Mouse (Mus musculus): ENCODE measurements around the gene Srd5a3.

Srd5a3 gene

GRCm38 (mm10) chr5:76139808-76140729 lies at the start of gene Srd5a3:
TSS of gene Srd5a3 (plus strand) at chr5:76140271.
- peak; percentile 100 for DNase-seq

GRCm38 (mm10) chr5:76103809-76104208 lies 36.3 kb upstream of the Srd5a3 start:
- peak; percentile 79 for DNase-seq

GRCm38 (mm10) chr5:76107306-76107705 lies 32.8 kb upstream of the Srd5a3 start:
- DNase-seq = no peak

GRCm38 (mm10) chr5:76108496-76108895 lies 31.6 kb upstream of the Srd5a3 start:
- peak; percentile 62 for DNase-seq

GRCm38 (mm10) chr5:76111173-76111572 lies 28.9 kb upstream of the Srd5a3 start:
- DNase-seq = peak; percentile 94

GRCm38 (mm10) chr5:76112016-76112415 lies 28.1 kb upstream of the Srd5a3 start:
- peak; percentile 89 for DNase-seq

GRCm38 (mm10) chr5:76115436-76116041 lies 24.5 kb upstream of the Srd5a3 start:
- DNase-seq = peak; percentile 95

- peak; percentile 91 for DNase-seq
These were observed 21.6 kb upstream of the Srd5a3 start for GRCm38 (mm10) chr5:76118441-76118840.

GRCm38 (mm10) chr5:76120634-76121033 lies 19.4 kb upstream of the Srd5a3 start:
- DNase-seq = peak; percentile 60

- peak; percentile 83 for DNase-seq
These were observed 12.3 kb upstream of the Srd5a3 start for GRCm38 (mm10) chr5:76127584-76128316.

- peak; percentile 9 for DNase-seq
These were observed 9.8 kb upstream of the Srd5a3 start for GRCm38 (mm10) chr5:76130292-76130691.

- no peak for DNase-seq
These were observed 8.1 kb upstream of the Srd5a3 start for GRCm38 (mm10) chr5:76131990-76132389.

GRCm38 (mm10) chr5:76135644-76136043 lies 4.4 kb upstream of the Srd5a3 start:
- peak; percentile 97 for DNase-seq

- DNase-seq = peak; percentile 61
These were observed 3.8 kb upstream of the Srd5a3 start for GRCm38 (mm10) chr5:76136271-76136670.

GRCm38 (mm10) chr5:76137586-76137985 lies 2.5 kb upstream of the Srd5a3 start:
- peak; percentile 55 for DNase-seq

- peak; percentile 83 for DNase-seq
These were observed 2.0 kb upstream of the Srd5a3 start for GRCm38 (mm10) chr5:76138071-76138470.

- peak; percentile 92 for DNase-seq
These were observed 1.6 kb upstream of the Srd5a3 start for GRCm38 (mm10) chr5:76138512-76138911.

GRCm38 (mm10) chr5:76139171-76139671 lies 850 bp upstream of the Srd5a3 start:
- DNase-seq = peak; percentile 96

GRCm38 (mm10) chr5:76140730-76141066 lies 627 bp downstream of the Srd5a3 start:
- no peak for DNase-seq

GRCm38 (mm10) chr5:76143356-76143755 lies 3.3 kb downstream of the Srd5a3 start:
- DNase-seq = peak; percentile 84

GRCm38 (mm10) chr5:76146401-76146800 lies 6.3 kb downstream of the Srd5a3 start:
- DNase-seq = peak; percentile 67

GRCm38 (mm10) chr5:76149436-76149835 lies 9.4 kb downstream of the Srd5a3 start:
- peak; percentile 80 for DNase-seq

GRCm38 (mm10) chr5:76152956-76153355 lies 12.9 kb downstream of the Srd5a3 start:
- peak; percentile 66 for DNase-seq

All from heart, adult 11 months (tissue).